Mouse (Mus musculus) gastrocnemius, adult 2 months (tissue): ENCODE results near the gene Ccdc181. TPM values are rescaled to one million over a fixed set of nuclear protein-coding genes. Genes with fewer than 3 reads are reported as not detected.

ENCODE experiments used
- DNase-seq: peaks from one replicate; pipeline ENCODE4 v3.0.0; 2022
- H3K27ac ChIP-seq: fragments of 200-600 bp; 2 replicates; pipeline ENCODE4 v1.8.1; 2022; ENCODE audit warnings: mild to moderate bottlenecking
- H3K4me3 ChIP-seq: fragments of 200-600 bp; 2 replicates; pipeline ENCODE4 v1.8.1; 2022; ENCODE audit warnings: mild to moderate bottlenecking, moderate library complexity
- CTCF ChIP-seq: fragments of 200-600 bp; IDR thresholded peaks from 2 replicates; pipeline ENCODE4 v1.8.1; 2022; ENCODE audit warnings: antibody characterized with exemption, mild to moderate bottlenecking, moderate library complexity
- intact Hi-C: fragments of 180-260 bp; cut with DNase I; formaldehyde crosslinking; loops from one replicate; pipeline ENCODE4 v1.15.1; 2025
- total RNA-seq, 2 experiments: library from RNA; stranded (reverse); gene quantifications; 2 replicates each; pipeline ENCODE4 v1.2.3; 2021

Ccdc181 gene
- total RNA-seq, 2 experiments from 2014 or later: 11.2 to 11.8 TPM

DNA sequence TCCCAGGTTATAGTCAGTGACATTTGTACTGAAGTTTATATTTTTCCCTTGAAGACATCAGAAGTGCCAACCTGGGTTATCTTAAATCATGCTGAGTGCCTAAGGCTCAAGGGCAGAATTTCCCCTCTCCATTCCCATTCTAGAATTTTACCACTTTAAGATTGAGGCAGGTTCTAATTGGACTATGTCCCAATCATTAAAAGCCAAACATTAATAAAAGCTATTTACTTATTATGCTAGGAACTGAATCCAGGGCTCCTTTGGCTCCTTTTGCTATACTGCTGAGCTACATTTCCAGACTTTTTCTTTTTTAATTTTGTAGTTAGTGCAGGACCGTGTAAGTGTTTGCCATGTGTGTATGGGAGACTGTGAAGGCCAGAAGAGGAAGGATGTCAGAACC lies 23.9 kb upstream of the Ccdc181 start:
- H3K27ac ChIP-seq: peak overlapping the region; percentile 89
- no peak for TF ChIP-seq CTCF
- no peak for DNase-seq
- no peak overlapping the region for H3K4me3 ChIP-seq
- intact Hi-C loops: no loop called here

DNA sequence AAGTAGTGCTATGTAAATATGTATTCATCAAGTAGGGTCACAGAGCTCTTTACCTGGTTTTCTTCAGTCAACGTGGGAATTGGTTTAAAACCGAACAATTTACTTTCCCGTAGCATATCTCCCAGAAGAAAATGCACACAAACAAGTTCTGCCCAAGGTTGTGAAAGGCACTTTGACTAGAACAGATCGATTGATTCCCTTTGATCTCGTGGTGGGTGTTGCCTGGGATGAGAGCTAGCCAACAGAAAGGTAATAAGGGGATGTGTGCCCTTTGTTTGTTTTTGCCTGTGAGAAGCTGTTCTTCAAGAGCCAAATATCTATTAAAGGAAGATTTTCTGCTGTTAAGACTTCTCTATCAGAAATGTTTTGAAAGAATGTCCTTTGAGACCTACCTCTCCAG lies 22.8 kb upstream of the Ccdc181 start:
- Histone ChIP-seq H3K27ac (no peak overlapping the region), H3K4me3 (no peak overlapping the region)
- DNase-seq: no peak
- TF ChIP-seq CTCF: no peak
- intact Hi-C loops: no loop called here

DNA sequence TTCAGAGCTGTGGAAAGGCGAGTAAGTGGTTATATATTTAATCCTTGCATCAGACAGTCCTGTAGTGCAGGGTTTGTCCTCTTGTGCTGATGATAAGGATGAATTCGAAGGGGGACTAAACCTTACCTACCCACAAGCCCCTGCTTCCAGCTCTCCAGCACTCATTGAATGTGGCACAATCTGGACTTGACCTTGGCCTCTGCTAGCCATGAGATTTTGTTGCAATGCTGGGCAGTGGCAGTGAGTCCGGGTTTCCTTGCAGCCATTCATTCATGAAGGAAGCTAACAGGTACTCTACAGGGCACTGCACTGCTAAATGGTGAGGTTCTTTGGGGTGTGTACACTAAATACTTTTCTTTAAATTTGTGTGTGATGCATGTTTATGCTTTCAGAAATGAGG lies 20.5 kb upstream of the Ccdc181 start:
- no peak for DNase-seq
- intact Hi-C loops: no loop called here
- Histone ChIP-seq H3K4me3 (no peak overlapping the region), H3K27ac (no peak overlapping the region)
- no peak for TF ChIP-seq CTCF

DNA sequence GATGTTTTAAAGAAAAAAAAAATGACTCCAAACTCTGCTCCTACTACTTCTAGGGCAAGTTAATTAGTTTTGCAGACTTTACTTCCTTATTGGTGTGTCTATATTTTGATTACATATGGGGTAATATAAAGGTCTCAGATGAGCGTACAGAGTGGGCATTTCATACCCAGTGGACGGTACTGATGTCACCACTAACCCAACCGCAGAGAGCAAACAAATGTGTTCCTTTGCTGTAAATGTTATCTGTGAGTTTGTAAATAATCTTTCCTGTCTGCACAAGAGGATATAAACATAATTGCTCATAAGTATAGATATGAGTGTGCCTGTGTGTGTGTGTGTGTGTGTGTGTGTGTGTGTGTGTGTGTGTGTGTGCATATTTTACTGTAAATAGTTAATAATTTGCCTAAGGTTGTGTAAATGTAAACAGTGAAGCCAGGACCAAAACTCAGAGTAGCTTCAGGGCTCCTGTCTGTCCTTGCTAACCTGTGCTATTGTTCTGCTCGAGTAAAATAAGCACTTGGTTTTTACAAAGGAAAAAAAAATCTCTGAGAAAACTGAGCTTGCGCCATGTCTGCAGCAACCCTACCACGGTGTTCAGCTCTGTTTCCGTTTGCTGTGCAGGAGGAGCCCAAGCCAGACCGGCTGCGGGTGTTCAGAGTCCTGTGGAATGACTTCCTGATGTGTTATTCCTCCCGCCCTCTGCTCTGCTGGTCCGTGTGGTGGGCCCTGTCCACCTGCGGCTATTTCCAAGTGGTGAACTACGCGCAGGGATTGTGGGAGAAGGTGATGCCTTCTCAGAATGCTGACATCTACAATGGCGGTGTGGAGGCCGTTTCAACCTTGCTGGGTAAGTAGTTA lies 15.0 kb upstream of the Ccdc181 start:
- intact Hi-C loops: no loop called here
- DNase-seq: no peak
- Histone ChIP-seq H3K4me3 (no peak overlapping the region), H3K27ac (no peak overlapping the region)
- no peak for TF ChIP-seq CTCF

DNA sequence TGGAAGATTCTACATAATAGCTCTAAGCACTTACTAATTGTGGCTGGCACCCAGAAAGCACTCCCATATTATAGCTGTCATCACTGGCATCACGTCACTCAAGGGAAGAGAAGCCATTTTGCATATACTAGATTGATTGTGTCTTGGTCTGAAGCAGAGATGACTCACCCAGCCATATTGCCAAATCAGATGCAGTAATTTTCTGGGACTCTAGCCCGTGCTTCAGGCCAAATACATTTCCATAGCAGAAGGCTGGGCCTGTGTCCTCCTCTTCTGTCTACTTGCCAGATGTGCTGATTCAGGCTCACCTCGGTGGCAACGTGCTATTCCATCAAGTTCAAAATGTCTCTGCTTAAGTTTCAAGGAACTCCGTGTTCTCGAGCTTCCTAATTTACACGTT lies 13.8 kb upstream of the Ccdc181 start:
- intact Hi-C loops: no loop called here
- peak; percentile 45 for DNase-seq
- no peak overlapping the region for H3K27ac ChIP-seq
- no peak for TF ChIP-seq CTCF
- H3K4me3 ChIP-seq: no peak overlapping the region

DNA sequence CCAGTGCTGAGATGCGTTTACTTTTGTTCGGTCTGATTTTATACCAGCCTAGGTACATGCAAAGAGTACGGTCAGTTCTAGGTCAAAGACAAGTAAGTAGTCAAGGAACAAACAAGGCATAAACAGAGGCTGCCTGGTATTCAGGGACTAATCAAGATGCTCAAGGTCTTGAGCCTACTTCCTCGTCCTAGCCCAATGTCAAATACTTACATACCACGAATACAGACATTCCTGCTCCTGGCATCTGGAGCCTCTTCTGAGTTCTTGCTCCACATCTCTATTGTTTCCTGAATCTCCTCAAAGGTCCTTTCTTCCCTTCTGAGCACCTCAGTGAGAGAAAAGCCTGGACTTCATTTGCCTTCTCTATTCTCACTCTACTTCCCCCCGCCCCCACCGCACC lies 4.4 kb upstream of the Ccdc181 start:
- DNase-seq: no peak
- intact Hi-C loops: no loop called here

DNA sequence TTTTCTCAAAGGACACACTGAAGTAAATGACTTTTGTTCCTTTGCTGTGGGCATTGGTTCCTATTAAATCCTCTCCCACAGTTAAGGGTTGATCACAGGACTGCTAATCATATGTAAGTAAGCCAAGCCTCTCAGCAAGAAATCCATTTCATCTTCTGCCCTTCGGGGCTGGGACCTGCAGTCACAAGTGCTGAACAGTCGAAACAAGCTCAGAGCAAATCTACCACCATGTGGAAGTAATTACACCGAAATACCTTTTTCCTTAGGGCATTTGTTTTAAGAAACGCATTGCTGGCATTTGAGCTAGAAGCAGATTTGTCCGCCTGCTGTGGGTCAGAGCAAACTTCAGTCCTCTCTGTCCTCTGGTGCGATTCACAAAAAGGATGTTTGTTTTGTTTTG lies 1.7 kb upstream of the Ccdc181 start:
- Histone ChIP-seq H3K4me3 (no peak overlapping the region), H3K27ac (no peak overlapping the region)
- intact Hi-C loops: no loop called here
- DNase-seq: no peak
- no peak for TF ChIP-seq CTCF

More for the DNA sequence above, 4.4 kb upstream of the Ccdc181 start:
- Histone ChIP-seq H3K4me3 (no peak overlapping the region), H3K27ac (no peak overlapping the region)
- TF ChIP-seq CTCF: no peak

DNA sequence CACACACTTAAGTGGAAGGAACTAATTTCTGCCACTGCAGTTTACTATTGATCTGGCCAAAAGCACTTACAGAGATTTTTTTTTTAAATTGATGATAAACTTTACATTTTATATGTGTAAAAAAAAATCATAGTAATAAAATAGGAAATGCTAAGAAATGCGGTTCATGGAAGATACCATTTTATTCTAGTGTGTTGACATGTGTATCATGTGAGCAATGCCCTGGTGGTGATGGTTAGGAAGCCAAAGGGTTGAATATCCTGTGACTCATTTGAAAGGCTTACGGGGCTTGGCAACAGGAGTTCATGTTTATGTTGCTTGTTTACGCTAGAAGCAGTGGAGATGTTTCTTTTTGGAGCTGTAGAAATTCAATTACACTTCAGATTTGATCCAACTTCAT lies 1.2 kb downstream of the Ccdc181 start:
- no peak overlapping the region for H3K4me3 ChIP-seq
- DNase-seq: no peak
- no peak for TF ChIP-seq CTCF
- no peak overlapping the region for H3K27ac ChIP-seq
- intact Hi-C loops: no loop called here

DNA sequence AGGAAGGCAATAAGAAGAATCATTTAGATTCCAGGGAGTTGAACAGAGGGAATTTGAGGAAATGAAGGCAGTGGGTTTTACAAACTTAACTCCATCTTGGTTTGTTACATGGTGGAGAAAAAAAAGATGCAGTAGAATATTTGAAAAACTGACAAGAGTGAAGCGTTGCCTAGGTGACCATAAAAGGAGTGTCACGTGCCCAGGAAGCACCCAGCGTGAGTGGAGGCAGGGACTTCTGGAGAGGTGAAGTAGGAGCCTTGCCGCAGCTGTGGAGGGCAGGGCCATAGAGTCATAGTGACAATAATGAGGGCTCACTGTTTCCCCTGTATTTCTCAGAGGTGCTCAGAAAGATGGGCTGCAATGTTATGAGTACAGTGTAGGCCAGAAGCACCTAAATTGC lies 3.9 kb downstream of the Ccdc181 start:
- DNase-seq: no peak
- no peak for TF ChIP-seq CTCF
- intact Hi-C loops: no loop called here
- Histone ChIP-seq H3K4me3 (no peak overlapping the region), H3K27ac (no peak overlapping the region)

DNA sequence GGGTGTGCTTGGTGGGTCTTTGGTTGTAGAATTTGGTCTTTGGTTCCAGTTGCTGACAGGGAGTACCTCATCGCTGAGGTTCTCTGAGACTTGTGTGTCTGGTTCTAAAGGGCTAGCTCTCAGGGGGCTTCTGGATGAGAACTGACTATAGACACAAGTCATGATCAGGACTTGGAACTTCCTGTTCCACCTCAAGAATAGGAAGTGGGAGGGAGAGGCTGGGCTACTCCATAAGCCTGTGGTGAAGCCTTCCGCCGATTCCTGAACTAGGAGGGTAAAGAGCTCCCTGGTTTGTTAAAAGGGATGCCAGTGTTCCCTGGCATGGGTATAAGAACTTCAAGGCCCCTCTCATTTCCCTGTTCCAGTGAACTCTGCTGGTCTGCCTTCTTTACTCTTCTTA lies 8.6 kb downstream of the Ccdc181 start:
- DNase-seq: no peak
- intact Hi-C loops: no loop called here
- Histone ChIP-seq H3K27ac (no peak overlapping the region), H3K4me3 (no peak overlapping the region)
- TF ChIP-seq CTCF: no peak

DNA sequence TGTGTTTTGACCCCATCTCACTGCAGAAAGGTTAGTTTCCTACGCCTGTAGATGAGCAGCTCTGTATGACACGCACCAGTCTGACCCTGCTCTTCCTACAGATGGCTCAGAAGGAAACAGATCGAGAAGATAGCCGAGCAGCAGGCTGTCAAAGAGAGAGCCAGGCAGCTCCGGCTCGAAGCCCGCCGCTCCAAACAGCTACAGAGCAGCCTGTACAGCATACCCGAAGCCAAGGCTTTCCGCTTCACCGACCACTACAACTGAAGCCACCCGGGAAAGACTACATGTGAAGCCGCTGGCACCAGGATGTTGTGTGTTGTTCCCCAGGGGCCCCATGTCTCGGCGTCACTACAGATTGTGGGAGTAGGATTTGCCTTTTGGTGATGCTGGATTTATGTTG lies 12.0 kb downstream of the Ccdc181 start:
- no peak for TF ChIP-seq CTCF
- intact Hi-C loops: no loop called here
- H3K4me3 ChIP-seq: no peak overlapping the region
- H3K27ac ChIP-seq: no peak overlapping the region
- no peak for DNase-seq

DNA sequence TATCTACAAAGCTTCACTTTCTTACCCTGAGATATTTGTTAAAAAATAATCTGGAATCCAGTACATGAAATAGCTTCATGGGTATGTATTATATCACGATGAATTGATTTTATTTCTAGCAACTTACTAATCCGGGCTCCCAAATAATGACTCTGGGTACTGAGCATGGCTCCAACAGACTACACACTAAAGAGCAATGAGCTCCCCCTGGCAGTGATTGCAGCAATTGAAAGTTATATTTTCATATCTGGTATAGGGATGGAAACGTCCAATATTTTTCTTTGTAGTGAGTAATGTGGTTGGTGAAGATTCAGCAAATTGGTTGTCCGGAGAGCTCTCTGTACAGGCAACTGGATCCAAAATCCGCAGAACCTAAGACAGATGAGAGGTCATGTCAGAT lies 16.7 kb downstream of the Ccdc181 start:
- TF ChIP-seq CTCF: no peak
- intact Hi-C loops: loop anchor here (5.0 kb wide), 1 partner anchor 1985 kb away; no protein-coding TSS in a partner anchor
- no peak overlapping the region for H3K4me3 ChIP-seq
- no peak overlapping the region for H3K27ac ChIP-seq
- no peak for DNase-seq

DNA sequence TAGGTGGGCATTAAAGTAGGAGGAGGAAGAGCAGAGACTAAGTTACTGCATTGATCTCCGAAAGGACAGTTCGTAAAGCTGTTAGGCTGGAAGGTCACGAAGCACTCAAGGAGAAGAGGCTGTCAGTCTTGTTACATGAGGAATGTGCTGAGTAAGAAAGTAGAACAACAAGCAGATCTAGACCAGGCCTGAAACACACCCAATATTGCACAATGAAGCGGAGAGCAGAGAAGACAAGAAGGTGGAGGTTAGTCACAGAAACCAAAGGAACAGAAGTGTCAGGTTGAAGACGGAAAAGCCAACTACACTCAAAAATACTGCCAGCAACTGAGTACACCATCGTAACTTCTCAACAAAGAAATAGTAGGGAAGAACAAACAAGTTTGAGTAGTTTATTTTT lies 18.7 kb downstream of the Ccdc181 start:
- TF ChIP-seq CTCF: no peak
- H3K4me3 ChIP-seq: no peak overlapping the region
- intact Hi-C loops: loop anchor here (5.0 kb wide), 1 partner anchor 1987 kb away; no protein-coding TSS in a partner anchor
- DNase-seq: no peak
- H3K27ac ChIP-seq: no peak overlapping the region

DNA sequence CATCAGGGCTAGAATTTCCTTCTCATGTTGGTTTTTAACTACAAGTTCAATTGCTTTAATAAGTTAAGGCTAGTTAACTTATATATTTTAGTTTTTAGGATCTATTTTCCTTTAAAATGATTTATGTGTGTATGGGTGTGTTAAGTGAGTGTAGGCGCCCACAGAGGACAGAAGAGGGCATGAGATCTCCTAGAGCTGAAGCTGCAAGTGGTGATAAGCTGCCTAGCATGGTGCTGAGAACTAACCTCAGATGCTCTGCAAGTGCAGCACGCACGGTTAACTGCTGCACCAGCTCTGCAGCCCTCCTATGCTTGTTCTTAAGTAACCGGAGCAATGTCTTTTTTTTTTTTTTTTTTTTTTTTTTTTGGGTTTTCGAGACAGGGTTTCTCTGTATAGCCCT lies 21.1 kb downstream of the Ccdc181 start:
- no peak overlapping the region for H3K4me3 ChIP-seq
- no peak overlapping the region for H3K27ac ChIP-seq
- DNase-seq: no peak
- TF ChIP-seq CTCF: no peak
- intact Hi-C loops: no loop called here
